Mouse (Mus musculus) urinary bladder, adult 18-20 months (tissue): Measurements from ENCODE around the gene Immt.
"Not testable (repeated sequence)": the region's sequence is repeated elsewhere in the genome, so short reads cannot be mapped to it uniquely, and the experiment has no call there.

Experiments
- DNase-seq, 2 experiments: peaks; one replicate each; pipeline ENCODE4 v3.0.0; 2022; ENCODE audit warnings: low spot score in 2 of 2, mixed read lengths in 2 of 2

Gene Immt

GRCm38 (mm10) chr6:71846906-71847305 is 15.8 kb downstream of the Immt start:
- DNase-seq = not testable (repeated sequence)

GRCm38 (mm10) chr6:71867751-71868150 is 36.6 kb downstream of the Immt start:
- no peak for DNase-seq

GRCm38 (mm10) chr6:71868809-71869208 is 37.7 kb downstream of the Immt start:
- no peak for DNase-seq

- no peak for DNase-seq
Observed at GRCm38 (mm10) chr6:71871396-71871795, 40.3 kb downstream of the Immt start.

GRCm38 (mm10) chr6:71877965-71878760 is 47.0 kb downstream of the Immt start:
- DNase-seq = no peak

- DNase-seq = no peak
Observed at GRCm38 (mm10) chr6:71893263-71893662, 62.1 kb downstream of the Immt start.

- DNase-seq = no peak
Observed at GRCm38 (mm10) chr6:71907702-71908235, 76.6 kb downstream of the Immt start.

- DNase-seq = peak; percentile 84 to 90
Observed at GRCm38 (mm10) chr6:71908481-71909381, 77.6 kb downstream of the Immt start, which contains the start of the genes Ptcd3 and Polr1a. TSS of gene Ptcd3 (minus strand) at chr6:71908750. TSS of gene Polr1a (plus strand) at chr6:71909053.

GRCm38 (mm10) chr6:71909384-71909783 is 78.3 kb downstream of the Immt start:
- DNase-seq = no peak

GRCm38 (mm10) chr6:71909840-71910239 is 78.7 kb downstream of the Immt start:
- DNase-seq = no peak

- DNase-seq = no peak
Observed at GRCm38 (mm10) chr6:71911686-71912450, 80.7 kb downstream of the Immt start.

GRCm38 (mm10) chr6:71920752-71921151 is 89.6 kb downstream of the Immt start:
- DNase-seq = no peak

- DNase-seq = not testable (repeated sequence)
Observed at GRCm38 (mm10) chr6:71925233-71925632, 94.1 kb downstream of the Immt start.
